Mouse (Mus musculus): ENCODE measurements around the gene Zbtb40.

Gene Zbtb40

GRCm38 (mm10) chr4:137048550-137049032 lies at the start of gene Zbtb40:
Gene Zbtb40 (minus strand): TSS chr4:137048801.
- peak; percentile 91 to 93 for DNase-seq (ENCODE audit: low spot score in 2 of 2)

GRCm38 (mm10) chr4:137097984-137098327 lies 49.4 kb upstream of the Zbtb40 start:
- no peak for DNase-seq (ENCODE audit: low spot score in 2 of 2)

- no peak for DNase-seq (ENCODE audit: low spot score in 2 of 2)
Measured at GRCm38 (mm10) chr4:137097246-137097983, 48.8 kb upstream of the Zbtb40 start.

- DNase-seq (ENCODE audit: low spot score in 2 of 2), result no peak
Measured at GRCm38 (mm10) chr4:137096353-137096752, 47.8 kb upstream of the Zbtb40 start.

GRCm38 (mm10) chr4:137085083-137085810 lies 36.6 kb upstream of the Zbtb40 start:
- no peak for DNase-seq (ENCODE audit: low spot score in 2 of 2)

- DNase-seq (ENCODE audit: low spot score in 2 of 2), result no peak
Measured at GRCm38 (mm10) chr4:137082866-137083265, 34.3 kb upstream of the Zbtb40 start.

- no peak for DNase-seq (ENCODE audit: low spot score in 2 of 2)
Measured at GRCm38 (mm10) chr4:137081401-137081800, 32.8 kb upstream of the Zbtb40 start.

- no peak for DNase-seq (ENCODE audit: low spot score in 2 of 2)
Measured at GRCm38 (mm10) chr4:137077216-137077615, 28.6 kb upstream of the Zbtb40 start.

GRCm38 (mm10) chr4:137071204-137071603 lies 22.6 kb upstream of the Zbtb40 start:
- DNase-seq (ENCODE audit: low spot score in 2 of 2), result no peak

GRCm38 (mm10) chr4:137068491-137068890 lies 19.9 kb upstream of the Zbtb40 start:
- DNase-seq (ENCODE audit: low spot score in 2 of 2), result peak in 1 of 2 experiments; percentile 31

GRCm38 (mm10) chr4:137065846-137066245 lies 17.2 kb upstream of the Zbtb40 start:
- no peak for DNase-seq (ENCODE audit: low spot score in 2 of 2)

GRCm38 (mm10) chr4:137054932-137055331 lies 6.3 kb upstream of the Zbtb40 start:
- no peak for DNase-seq (ENCODE audit: low spot score in 2 of 2)

- DNase-seq (ENCODE audit: low spot score in 2 of 2), result no peak
Measured at GRCm38 (mm10) chr4:137053810-137054209, 5.2 kb upstream of the Zbtb40 start.

GRCm38 (mm10) chr4:137047840-137048549 lies 606 bp downstream of the Zbtb40 start:
- DNase-seq (ENCODE audit: low spot score in 2 of 2), result peak in 1 of 2 experiments; percentile 20

GRCm38 (mm10) chr4:137046110-137046509 lies 2.5 kb downstream of the Zbtb40 start:
- no peak for DNase-seq (ENCODE audit: low spot score in 2 of 2)

- no peak for DNase-seq (ENCODE audit: low spot score in 2 of 2)
Measured at GRCm38 (mm10) chr4:137044516-137044915, 4.1 kb downstream of the Zbtb40 start.

- no peak for DNase-seq (ENCODE audit: low spot score in 2 of 2)
Measured at GRCm38 (mm10) chr4:137043799-137044198, 4.8 kb downstream of the Zbtb40 start.

GRCm38 (mm10) chr4:137042039-137042438 lies 6.6 kb downstream of the Zbtb40 start:
- no peak for DNase-seq (ENCODE audit: low spot score in 2 of 2)

- DNase-seq (ENCODE audit: low spot score in 2 of 2), result no peak
Measured at GRCm38 (mm10) chr4:137041161-137041621, 7.4 kb downstream of the Zbtb40 start.

- no peak for DNase-seq (ENCODE audit: low spot score in 2 of 2)
Measured at GRCm38 (mm10) chr4:137039441-137039840, 9.2 kb downstream of the Zbtb40 start.

- no peak for DNase-seq (ENCODE audit: low spot score in 2 of 2)
Measured at GRCm38 (mm10) chr4:137038501-137038900, 10.1 kb downstream of the Zbtb40 start.

- no peak for DNase-seq (ENCODE audit: low spot score in 2 of 2)
Measured at GRCm38 (mm10) chr4:137038096-137038495, 10.5 kb downstream of the Zbtb40 start.

Measured in natural killer cell, adult 2 months (primary cell).